Mouse (Mus musculus) hindbrain, embryonic 16.5 days (tissue): Measurements from ENCODE around the gene Lcn12. TPM values are rescaled to one million over a fixed set of nuclear protein-coding genes. Genes with fewer than 3 reads are reported as not detected.

Experiments used
- ATAC-seq: fragments of 200-750 bp; cut with Nextera tagmentation; 2 replicates; pipeline ENCODE4 v1.8.0; 2017; ENCODE audit warnings: moderate TSS enrichment, moderate library complexity
- H3K27ac ChIP-seq: fragments of 300-500 bp; sonication (generic); 2 replicates; pipeline ENCODE4 v1.5.1; 2014; ENCODE audit warnings: low read depth, mild to moderate bottlenecking, control low read depth, low read length, moderate library complexity
- H3K27me3 ChIP-seq: fragments of 300-500 bp; sonication (generic); replicated peaks from 2 replicates; pipeline ENCODE4 v1.6.1; 2014; ENCODE audit warnings: low read length; ENCODE audit not compliant: control insufficient read depth, insufficient read depth
- H3K36me3 ChIP-seq: fragments of 300-500 bp; sonication (generic); 2 replicates; pipeline ENCODE4 v1.6.1; 2014; ENCODE audit warnings: mild to moderate bottlenecking, low read length, moderate library complexity, mixed read lengths; ENCODE audit not compliant: control insufficient read depth, insufficient read depth
- H3K4me1 ChIP-seq: fragments of 300-500 bp; sonication (generic); 2 replicates; pipeline ENCODE4 v1.6.1; 2014; ENCODE audit warnings: low read depth, low read length; ENCODE audit not compliant: control insufficient read depth, insufficient read depth
- H3K4me2 ChIP-seq: fragments of 300-500 bp; sonication (generic); 2 replicates; pipeline ENCODE4 v1.6.1; 2014; ENCODE audit warnings: mild to moderate bottlenecking, low read length, control low read depth, moderate library complexity
- H3K4me3 ChIP-seq: fragments of 300-500 bp; sonication (generic); 2 replicates; pipeline ENCODE4 v1.5.1; 2014; ENCODE audit warnings: mild to moderate bottlenecking, low read length, control low read depth, moderate library complexity
- H3K9ac ChIP-seq: fragments of 300-500 bp; sonication (generic); 2 replicates; pipeline ENCODE4 v1.6.1; 2014; ENCODE audit warnings: low read depth, mild to moderate bottlenecking, control low read depth, low read length, moderate library complexity
- H3K9me3 ChIP-seq: fragments of 300-500 bp; sonication (generic); 2 replicates; pipeline ENCODE4 v1.6.1; 2014; ENCODE audit warnings: mild to moderate bottlenecking, low read length, moderate library complexity; ENCODE audit not compliant: control insufficient read depth
- WGBS: fragments of 180-500 bp; shearing (Covaris S2); extraction: QIAGEN DNeasy Blood & Tissue Kit; methylation state at CpG from one replicate; pipeline ENCODE4 v1.1.7; 2014; 5-methylcytosine and 5-hydroxymethylcytosine counted together
- polyA plus RNA-seq: library from polyadenylated mRNA; unstranded; fragments of >200 nt; fragmentation: Nextera tagmentation; extraction: Ambion mirVana; gene quantifications from 2 replicates; pipeline ENCODE4 v1.2.1, GENCODE M21; 2015

Lcn12 gene
- polyA plus RNA-seq, 1 experiment from 2014 or later = not detected

GRCm38 (mm10) chr2:25480541-25480940, 13.2 kb downstream of the Lcn12 start:
- Histone ChIP-seq H3K4me1 (no peaks in the 10 kb centered on the region; the same call in 1 of the 2 replicates), H3K36me3 (no peaks in the 10 kb centered on the region), H3K27ac (no peak overlapping the region), H3K9ac (no peak overlapping the region), H3K27me3 (no peaks in the 10 kb centered on the region), H3K4me3 (no peak overlapping the region), H3K9me3 (no peaks in the 10 kb centered on the region), H3K4me2 (no peak overlapping the region)
- 76% methylated on average over 1 of the region's 1 CpGs for WGBS
- no peak for ATAC-seq

DNA sequence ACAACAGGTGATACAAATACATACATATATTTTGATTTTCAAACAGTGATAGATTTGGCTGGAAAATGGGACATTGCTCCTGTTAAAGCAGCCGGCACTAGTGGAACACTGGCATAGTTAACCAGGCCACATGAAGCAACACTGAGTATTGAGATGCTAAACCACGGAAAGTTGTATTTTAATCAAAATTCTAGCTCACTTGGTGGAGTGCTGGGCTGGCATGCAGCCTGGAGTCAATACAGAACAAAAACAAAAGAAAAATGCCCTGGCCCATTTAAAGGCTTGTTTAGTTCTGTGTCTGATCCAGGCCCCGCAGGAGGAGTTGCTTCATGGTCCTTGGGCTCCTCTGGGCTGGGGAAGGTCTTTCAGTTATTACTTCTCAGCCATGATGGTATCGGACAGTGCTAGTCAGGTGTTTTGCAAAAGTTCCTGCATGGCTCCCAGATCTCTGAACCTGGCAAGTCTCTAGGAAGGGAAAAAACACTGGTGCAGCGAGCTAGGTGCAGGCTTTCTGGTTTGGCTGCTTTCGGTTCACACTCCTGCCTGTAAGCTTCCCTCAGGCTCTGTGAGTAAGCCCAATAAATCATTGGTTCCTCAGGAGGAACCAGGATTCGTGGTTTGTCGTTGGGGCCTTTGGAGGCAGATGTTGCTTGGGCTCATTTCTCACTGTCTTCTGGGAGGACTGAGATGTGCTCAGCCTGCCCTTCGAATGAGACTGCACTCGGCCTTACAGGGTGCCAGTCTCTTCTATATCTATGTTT, 14.0 kb downstream of the Lcn12 start:
- H3K4me2 ChIP-seq = no peak overlapping the region
- H3K36me3 ChIP-seq = no peaks in the 10 kb centered on the region
- H3K4me3 ChIP-seq = no peak overlapping the region
- no peaks in the 10 kb centered on the region; the same call in 1 of the 2 replicates for H3K4me1 ChIP-seq
- no peak overlapping the region for H3K9ac ChIP-seq
- H3K9me3 ChIP-seq = no peaks in the 10 kb centered on the region
- no peaks in the 10 kb centered on the region for H3K27me3 ChIP-seq
- no peak overlapping the region for H3K27ac ChIP-seq
- no peak for ATAC-seq
- WGBS = 75% methylated on average over 10 of the region's 10 CpGs

- no peaks in the 10 kb centered on the region for H3K9me3 ChIP-seq
- no peak for ATAC-seq
- H3K9ac ChIP-seq = no peak overlapping the region
- H3K4me1 ChIP-seq = no peaks in the 10 kb centered on the region; the same call in 1 of the 2 replicates
- H3K27ac ChIP-seq = no peak overlapping the region
- no peak overlapping the region for H3K4me2 ChIP-seq
- H3K27me3 ChIP-seq = no peaks in the 10 kb centered on the region
- 89% methylated on average over 3 of the region's 3 CpGs for WGBS
- H3K4me3 ChIP-seq = no peak overlapping the region
- no peaks in the 10 kb centered on the region for H3K36me3 ChIP-seq
Measured at GRCm38 (mm10) chr2:25477967-25478675, 15.6 kb downstream of the Lcn12 start.

DNA sequence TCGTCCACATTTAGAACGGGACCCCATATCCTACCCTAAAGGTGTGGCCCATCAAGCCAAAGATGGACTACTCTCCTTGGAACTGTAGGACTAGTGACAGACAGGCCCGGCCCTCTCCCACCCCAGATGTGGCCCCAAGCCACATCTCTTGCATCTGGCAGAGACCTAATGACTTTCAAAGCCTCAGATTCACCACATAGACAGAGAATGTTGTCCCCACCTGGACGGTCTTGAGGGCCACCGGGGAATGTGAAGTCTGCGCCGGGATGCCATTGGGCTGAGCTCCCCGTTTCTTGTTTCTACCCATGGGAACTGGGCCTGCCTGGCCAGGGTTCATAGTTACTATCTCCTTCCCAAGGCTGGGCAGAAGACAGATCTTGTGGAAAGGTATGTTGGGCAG, 16.2 kb downstream of the Lcn12 start:
- Histone ChIP-seq H3K9ac (no peak overlapping the region), H3K4me1 (no peaks in the 10 kb centered on the region; the same call in 1 of the 2 replicates), H3K4me3 (no peak overlapping the region), H3K36me3 (no peaks in the 10 kb centered on the region), H3K4me2 (no peak overlapping the region), H3K27me3 (no peaks in the 10 kb centered on the region), H3K9me3 (no peaks in the 10 kb centered on the region), H3K27ac (no peak overlapping the region)
- ATAC-seq = no peak
- 90% methylated on average over 8 of the region's 8 CpGs for WGBS

DNA sequence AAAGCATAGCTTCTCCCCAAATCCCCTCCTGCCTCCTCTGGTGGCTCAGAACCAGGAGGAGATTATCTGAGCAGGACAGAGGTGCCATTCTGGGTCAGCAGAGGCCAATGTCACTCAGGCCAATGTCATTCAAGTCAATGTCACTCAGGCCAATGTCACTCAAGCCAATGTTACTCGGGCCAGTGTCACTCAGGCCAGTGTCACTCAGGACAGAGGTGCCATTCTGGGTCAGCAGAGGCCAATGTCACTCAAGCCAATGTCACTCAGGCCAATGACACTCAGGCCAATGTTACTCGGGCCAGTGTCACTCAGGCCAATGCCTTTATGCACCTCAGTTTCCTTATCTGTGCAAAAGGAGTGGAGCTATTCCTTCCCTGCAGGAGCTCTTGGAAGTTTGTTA, 21.2 kb downstream of the Lcn12 start:
- no peaks in the 10 kb centered on the region for H3K27me3 ChIP-seq
- WGBS = 89% methylated on average over 2 of the region's 2 CpGs
- no peak for ATAC-seq

DNA sequence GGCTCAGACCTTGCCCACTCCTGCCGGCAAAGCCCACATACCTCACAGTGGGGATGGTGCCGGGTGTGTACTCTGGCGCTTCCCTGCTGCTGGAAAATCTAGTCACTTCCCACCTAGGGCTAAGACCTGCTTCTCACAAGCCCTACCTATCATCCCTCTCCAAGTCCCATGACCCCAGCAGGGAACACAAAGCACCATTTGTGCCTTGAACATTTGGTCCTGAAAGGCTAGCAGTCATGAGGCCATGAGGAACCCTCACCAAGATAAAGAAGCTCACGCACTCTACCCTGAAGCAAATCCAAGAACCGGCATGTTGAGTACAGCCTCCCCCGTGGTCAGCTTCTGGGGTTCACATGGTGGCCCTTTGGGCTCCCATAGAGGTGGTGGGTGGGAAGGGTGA, 23.7 kb downstream of the Lcn12 start, which contains the start of gene Ptgds:
Gene Ptgds, minus strand, starts transcription at position 78 of the 400 bp plus-strand sequence.
- peak within 1 kb of the TSS; percentile 65 for H3K27ac ChIP-seq
- no peaks in the 10 kb centered on the region for H3K27me3 ChIP-seq
- no peaks in the 10 kb centered on the region for H3K9me3 ChIP-seq
- H3K9ac ChIP-seq = peak within 1 kb of the TSS; percentile 33; the same call in 1 of the 2 replicates
- peaks cover 10% of the 10 kb centered on the region for H3K4me1 ChIP-seq
- no peak within 1 kb of the TSS for H3K4me3 ChIP-seq
- no peak for ATAC-seq
- no peaks in the 10 kb centered on the region for H3K36me3 ChIP-seq
- H3K4me2 ChIP-seq = no peak within 1 kb of the TSS
- WGBS = 60% methylated on average over 6 of the region's 6 CpGs

More for the DNA sequence above, 21.2 kb downstream of the Lcn12 start:
- H3K4me2 ChIP-seq = no peak overlapping the region
- no peaks in the 10 kb centered on the region for H3K9me3 ChIP-seq
- H3K27ac ChIP-seq = no peak overlapping the region
- no peak overlapping the region for H3K9ac ChIP-seq
- H3K4me3 ChIP-seq = no peak overlapping the region
- H3K36me3 ChIP-seq = no peaks in the 10 kb centered on the region
- H3K4me1 ChIP-seq = peaks cover 10% of the 10 kb centered on the region

GRCm38 (mm10) chr2:25468962-25469915, 24.5 kb downstream of the Lcn12 start:
- no peak overlapping the region for H3K4me3 ChIP-seq
- H3K27me3 ChIP-seq = no peaks in the 10 kb centered on the region
- peak overlapping the region; percentile 65 for H3K27ac ChIP-seq
- peak; percentile 74 for ATAC-seq
- no peaks in the 10 kb centered on the region for H3K9me3 ChIP-seq
- no peak overlapping the region for H3K4me2 ChIP-seq
- 66% methylated on average over 10 of the region's 10 CpGs for WGBS
- peak overlapping the region; percentile 33; the same call in 1 of the 2 replicates for H3K9ac ChIP-seq
- peaks cover 10% of the 10 kb centered on the region for H3K4me1 ChIP-seq
- no peaks in the 10 kb centered on the region for H3K36me3 ChIP-seq

GRCm38 (mm10) chr2:25467606-25468303, 26.0 kb downstream of the Lcn12 start:
- no peak overlapping the region for H3K4me2 ChIP-seq
- H3K4me1 ChIP-seq = peaks cover 10% of the 10 kb centered on the region
- H3K4me3 ChIP-seq = no peak overlapping the region
- no peak for ATAC-seq
- no peaks in the 10 kb centered on the region for H3K27me3 ChIP-seq
- no peak overlapping the region for H3K27ac ChIP-seq
- no peak overlapping the region for H3K9ac ChIP-seq
- no peaks in the 10 kb centered on the region for H3K36me3 ChIP-seq
- 79% methylated on average over 11 of the region's 14 CpGs for WGBS
- H3K9me3 ChIP-seq = no peaks in the 10 kb centered on the region
